Mouse (Mus musculus) leukemia stem cell, adult 10-12 weeks (primary cell): Measurements from ENCODE around the gene Pno1. TPM values are rescaled to one million over a fixed set of nuclear protein-coding genes. Genes with fewer than 3 reads are reported as not detected.

Source experiments
- polyA plus RNA-seq: library from polyadenylated mRNA; stranded (reverse); fragments of >175 nt; gene quantifications from 2 replicates; pipeline ENCODE4 v1.2.3, GENCODE M21; 2012; ENCODE audit warnings: low replicate concordance

Pno1 gene
- 12.5 and 26.0 TPM in 2 replicates for polyA plus RNA-seq

DNA sequence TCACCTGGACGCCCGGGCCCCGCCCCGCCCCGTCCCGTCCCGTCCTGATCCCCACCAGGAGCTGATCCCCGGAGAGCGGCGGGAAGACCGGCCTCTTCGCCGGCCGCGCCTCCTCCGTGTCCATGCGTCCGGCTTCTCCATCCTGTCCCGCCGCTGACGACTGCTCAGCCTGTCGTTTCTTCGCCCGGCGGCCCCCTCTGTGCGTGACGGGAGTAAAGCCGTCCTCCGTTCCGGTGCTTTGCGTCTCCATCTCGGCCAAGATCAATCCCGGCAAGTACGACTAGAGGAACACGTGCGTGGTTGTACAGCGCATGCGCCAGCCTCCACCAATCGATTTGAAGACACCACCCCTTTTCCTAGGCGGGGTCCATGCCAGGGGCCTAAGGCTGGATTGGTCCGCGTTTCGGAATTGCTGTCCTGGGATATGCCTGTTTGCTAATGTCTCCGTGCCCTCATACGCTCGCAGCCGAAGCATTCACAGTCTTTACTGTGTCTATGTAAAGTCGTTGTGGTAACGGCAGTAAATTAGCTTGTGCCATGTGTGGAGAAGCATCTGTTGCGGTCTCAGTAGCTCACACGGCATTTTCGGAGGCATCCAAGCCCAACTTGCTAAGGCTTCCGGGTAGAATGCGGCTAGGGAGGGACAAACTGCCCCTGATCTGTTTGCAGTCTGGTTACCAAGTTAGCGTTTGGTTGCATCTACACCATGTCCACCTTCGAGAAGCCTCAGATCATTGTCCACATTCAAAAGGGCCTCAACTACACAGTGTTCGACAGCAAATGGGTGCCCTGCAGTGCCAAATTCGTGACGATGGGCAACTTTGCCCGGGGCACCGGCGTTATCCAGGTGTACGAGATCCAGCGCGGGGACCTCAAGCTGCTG is at the start of gene Pno1:
TSS of gene Pno1 (minus strand) at position 311 of the 883 bp plus-strand sequence.

DNA sequence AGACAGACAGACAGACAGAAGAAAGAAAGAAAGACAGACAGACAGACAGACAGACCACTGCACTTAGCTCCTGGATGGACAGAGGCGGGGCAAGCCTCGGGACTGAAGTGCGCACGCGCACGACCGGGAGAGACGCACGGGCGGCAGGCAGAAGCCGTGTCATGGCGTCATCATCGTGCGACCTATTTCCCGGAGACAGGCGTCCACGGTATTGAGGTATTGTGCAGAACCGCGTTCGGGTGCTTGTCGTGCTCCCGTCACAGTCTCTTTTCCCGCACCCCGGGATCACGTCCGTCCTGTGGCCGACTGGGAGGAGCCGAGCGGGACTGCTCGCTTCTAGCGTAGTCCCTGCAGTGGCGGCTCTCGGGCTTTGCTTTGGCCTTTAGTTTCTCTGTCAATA is 46.1 kb upstream of the Pno1 start, which contains the start of gene C1d:
TSS of gene C1d (plus strand) at position 137 of the 400 bp plus-strand sequence.

DNA sequence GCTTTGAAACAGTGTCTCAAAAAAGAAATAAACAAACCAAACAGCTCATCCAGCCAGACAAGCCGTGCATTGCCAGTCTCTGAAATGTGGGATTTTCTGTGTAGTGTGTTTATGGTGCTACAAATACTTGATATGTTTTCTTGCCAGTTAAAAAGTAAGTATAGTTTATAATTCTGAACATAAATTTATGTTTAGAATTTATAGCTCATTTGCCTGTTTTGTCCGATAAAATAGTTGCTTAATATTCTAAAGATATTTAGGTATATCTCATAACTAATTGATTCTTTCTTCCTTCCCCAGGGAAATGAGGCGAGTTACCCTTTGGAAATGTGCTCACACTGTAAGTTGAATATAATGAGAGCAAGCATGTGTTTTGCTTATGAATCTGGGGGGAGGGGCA is 29.6 kb downstream of the Pno1 start, which contains the start of gene Wdr92:
TSS of gene Wdr92 (plus strand) at position 301 of the 400 bp plus-strand sequence.

DNA sequence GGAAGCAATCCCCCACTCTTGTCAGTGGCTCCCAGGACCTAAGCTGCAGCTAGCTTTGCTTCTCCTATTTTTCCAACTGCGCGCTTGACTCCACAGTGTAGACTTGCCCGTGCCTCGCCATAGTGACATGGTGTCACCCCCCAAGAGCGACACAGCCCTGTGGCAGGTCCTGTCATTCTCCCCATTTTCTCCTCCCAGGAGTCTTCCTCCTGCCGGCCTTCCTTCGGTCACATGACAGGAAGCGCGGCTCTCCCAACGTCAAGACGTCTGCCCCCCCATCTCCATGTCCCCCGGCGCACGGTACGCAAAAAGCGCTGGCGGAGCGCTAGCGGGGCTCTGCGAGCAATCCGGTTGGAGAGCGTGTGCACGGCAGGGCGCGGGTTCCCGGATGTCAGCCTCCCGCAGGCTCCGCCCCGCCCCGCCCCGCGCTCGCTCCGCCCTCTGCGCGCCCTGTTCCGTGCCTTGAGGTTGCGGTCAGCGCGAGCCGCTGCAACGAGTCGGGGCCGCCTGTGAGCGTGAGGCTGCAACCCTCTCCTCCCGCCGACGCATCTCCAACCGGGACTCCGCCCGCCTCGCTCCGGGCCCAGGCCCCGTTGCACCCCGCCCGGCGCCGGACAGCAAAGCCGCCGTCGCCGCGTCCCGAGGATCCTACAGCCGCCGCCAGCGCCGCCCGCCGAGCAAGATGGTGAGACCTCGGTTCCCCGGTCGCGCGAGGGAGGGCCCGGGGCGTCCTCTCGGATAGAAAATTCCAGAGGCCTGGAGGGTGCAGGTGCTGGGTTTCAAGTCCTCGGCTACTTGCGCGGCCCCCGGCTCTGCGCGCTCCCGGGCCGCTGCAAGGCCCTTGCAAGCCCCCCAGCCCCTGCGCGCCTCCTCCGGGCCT is 52.3 kb downstream of the Pno1 start, which contains the start of gene Ppp3r1:
TSS of gene Ppp3r1 (plus strand) at position 406 of the 880 bp plus-strand sequence.

Other genes starting within 250 kb of the Pno1 start
- gene Cnrip1, start 160.0 kb downstream of the Pno1 start, polyA plus RNA-seq = 0.17 and 1.0 TPM in 2 replicates
- gene Plek, start 159.2 kb downstream of the Pno1 start, polyA plus RNA-seq = 0.77 and 3.0 TPM in 2 replicates
- 28.6 and 57.9 TPM in 2 replicates for gene Ppp3r1, start 52.3 kb downstream of the Pno1 start, polyA plus RNA-seq
- gene Wdr92, start 29.5 kb downstream of the Pno1 start, polyA plus RNA-seq = 0.53 and 6.3 TPM in 2 replicates
- 1.3 TPM in 1 of 2 replicates, not detected in the other for gene C1d, start 46.0 kb upstream of the Pno1 start, polyA plus RNA-seq